Mouse (Mus musculus): Measurements from ENCODE around the gene Ergic1.

- no peak for TF ChIP-seq POLR2A (IDR thresholded peaks at IDR 0.05; ENCODE audit: low read depth, low read length)
- TF ChIP-seq CTCF (IDR thresholded peaks at IDR 0.05; ENCODE audit: extremely low read depth, insufficient read length, insufficient replicate concordance, low read depth, low read length) = no peak
Observed at GRCm38 (mm10) chr17:26570651-26571118, 9.4 kb downstream of the Ergic1 start.
